10 mouse cellular contexts compared by ENCODE assay signal in the genomic region with DNA sequence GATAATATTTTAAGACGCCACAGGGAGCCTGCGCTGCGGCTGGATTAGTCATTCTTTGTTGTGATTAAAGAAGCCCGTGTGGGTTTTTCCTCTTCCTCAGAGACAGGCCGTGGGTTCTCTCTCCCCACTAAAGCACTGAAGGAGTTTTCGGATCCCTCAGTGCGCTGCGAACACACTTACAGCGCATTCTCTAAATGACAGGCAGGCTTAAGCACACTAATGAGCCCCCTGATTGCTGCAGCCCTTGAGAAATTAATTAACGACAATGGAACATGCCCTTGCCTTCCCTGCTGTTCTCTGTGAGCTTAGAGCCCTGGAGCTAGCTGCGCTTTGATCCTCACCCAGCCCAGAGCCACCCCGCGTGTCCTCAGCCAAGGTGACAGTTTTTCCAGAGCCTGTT.
DNase-seq lines count a peak whose midpoint lies in the region; ATAC-seq lines count a peak whose summit lies in the region.
"Had no signal": no experiment of that assay in that cellular context is flagged by ENCODE, and none has a peak within 500 bp of the region (broad histone marks: within the 10 kb centered on the region; RNA-seq: fewer than 3 reads in every experiment).

No protein-coding gene starts in this region.

- H3K27me3 ChIP-seq in heart, embryonic 14.5 days (ENCODE audit: control insufficient read depth, insufficient read depth, low read length): no peaks in the 10 kb centered on the region
- H3K27me3 ChIP-seq in heart, embryonic 12.5 days (replicated peaks): no peaks in the 10 kb centered on the region
- no peaks in the 10 kb centered on the region for H3K27me3 ChIP-seq in embryonic facial prominence, embryonic 11.5 days (ENCODE audit: control insufficient read depth, insufficient read depth, low read length)
- H3K27me3 ChIP-seq in hindbrain, embryonic 13.5 days: peaks cover 16% of the 10 kb centered on the region; the same call in 1 of the 2 replicates
- no peaks in the 10 kb centered on the region for H3K27me3 ChIP-seq in midbrain, embryonic 16.5 days (ENCODE audit: control insufficient read depth, insufficient read depth, low read depth, low read length)

- H3K4me2 ChIP-seq in heart, embryonic 14.5 days (ENCODE audit: low read length): peak overlapping the region; percentile 18; the same call in 1 of the 2 replicates
- no peak overlapping the region for H3K4me2 ChIP-seq in heart, embryonic 12.5 days
- H3K4me2 ChIP-seq in embryonic facial prominence, embryonic 11.5 days (ENCODE audit: low read depth, low read length): no peak overlapping the region
- peak overlapping the region; percentile 34 for H3K4me2 ChIP-seq in hindbrain, embryonic 13.5 days
- peak overlapping the region; percentile 31 for H3K4me2 ChIP-seq in midbrain, embryonic 16.5 days (ENCODE audit: low read length)

- no peak for DNase-seq in embryonic facial prominence, embryonic 11.5 days (ENCODE audit: low spot score)
- DNase-seq in cerebellum, adult 11-12 months: no peak
- DNase-seq in urinary bladder, postnatal 36 days (ENCODE audit: low spot score in 2 of 2): no peak
- DNase-seq: cerebellum, adult 8-10 months; layer of hippocampus, adult 9-11 months had no signal

- H3K9me3 ChIP-seq in heart, embryonic 14.5 days (ENCODE audit: control insufficient read depth, low read length): no peaks in the 10 kb centered on the region
- no peaks in the 10 kb centered on the region for H3K9me3 ChIP-seq in heart, embryonic 12.5 days (replicated peaks)
- H3K9me3 ChIP-seq in embryonic facial prominence, embryonic 11.5 days (replicated peaks; ENCODE audit: control insufficient read depth, low read length): no peaks in the 10 kb centered on the region
- H3K9me3 ChIP-seq in hindbrain, embryonic 13.5 days: no peaks in the 10 kb centered on the region
- H3K9me3 ChIP-seq in midbrain, embryonic 16.5 days (replicated peaks; ENCODE audit: control insufficient read depth, low read length, poor library complexity, severe bottlenecking): no peaks in the 10 kb centered on the region

- peak overlapping the region; percentile 49; the same call in 1 of the 2 replicates for H3K9ac ChIP-seq in heart, embryonic 14.5 days (ENCODE audit: low read length)
- H3K9ac ChIP-seq in heart, embryonic 12.5 days: no peak overlapping the region
- 0 out of 2 replicates have a peak overlapping the region, but pooled peaks have one; percentile 13 for H3K9ac ChIP-seq in embryonic facial prominence, embryonic 11.5 days (replicated peaks; ENCODE audit: low read length)
- H3K9ac ChIP-seq in hindbrain, embryonic 13.5 days: peak overlapping the region; percentile 56; the same call in 1 of the 2 replicates
- H3K9ac ChIP-seq in midbrain, embryonic 16.5 days (ENCODE audit: low read depth, low read length): peak overlapping the region; percentile 34; the same call in 1 of the 2 replicates

- peaks cover 4 to 9% of the 10 kb centered on the region in 2 experiments; a peak in 3 of 4 replicates for H3K4me1 ChIP-seq in heart, embryonic 14.5 days (ENCODE audit: control insufficient read depth in 2 of 2, insufficient read depth in 2 of 2, low read length in 2 of 2)
- peaks cover 8% of the 10 kb centered on the region for H3K4me1 ChIP-seq in heart, embryonic 12.5 days (replicated peaks)
- H3K4me1 ChIP-seq in embryonic facial prominence, embryonic 11.5 days (ENCODE audit: control insufficient read depth, insufficient read depth, low read length): no peaks in the 10 kb centered on the region
- H3K4me1 ChIP-seq in hindbrain, embryonic 13.5 days (replicated peaks): peaks cover 18% of the 10 kb centered on the region
- H3K4me1 ChIP-seq in midbrain, embryonic 16.5 days (ENCODE audit: control insufficient read depth, insufficient read depth, low read length): peaks cover 14% of the 10 kb centered on the region

- WGBS in heart, embryonic 14.5 days: 38% methylated on average over 13 of the region's 13 CpGs
- 41% methylated on average over 13 of the region's 13 CpGs for WGBS in heart, embryonic 12.5 days
- 14% methylated on average over 13 of the region's 13 CpGs for WGBS in embryonic facial prominence, embryonic 11.5 days
- 19% methylated on average over 13 of the region's 13 CpGs for WGBS in hindbrain, embryonic 13.5 days
- 8% methylated on average over 13 of the region's 13 CpGs for WGBS in midbrain, embryonic 16.5 days

- 0 out of 4 replicates have a peak overlapping the region, but pooled peaks of 1 of the 2 experiments have one; percentile 15 for H3K27ac ChIP-seq in heart, embryonic 14.5 days (replicated peaks in 1 of 2; ENCODE audit: control insufficient read depth in 1 of 2, insufficient read depth in 1 of 2, low read depth in 2 of 2, low read length in 2 of 2)
- H3K27ac ChIP-seq in heart, embryonic 12.5 days (ENCODE audit: poor library complexity, severe bottlenecking): no peak overlapping the region
- no peak overlapping the region for H3K27ac ChIP-seq in embryonic facial prominence, embryonic 11.5 days (replicated peaks; ENCODE audit: low read depth, low read length)
- peak overlapping the region; percentile 76 for H3K27ac ChIP-seq in hindbrain, embryonic 13.5 days
- peak overlapping the region; percentile 60 for H3K27ac ChIP-seq in midbrain, embryonic 16.5 days (ENCODE audit: low read length)

- ATAC-seq in heart, embryonic 14.5 days (ENCODE audit: insufficient number of reproducible peaks, insufficient read depth, low FRiP score, low read depth): no peak
- no peak for ATAC-seq in heart, embryonic 12.5 days (ENCODE audit: insufficient number of reproducible peaks, low FRiP score)
- ATAC-seq in embryonic facial prominence, embryonic 11.5 days (replicated peaks; ENCODE audit: insufficient number of reproducible peaks, low FRiP score, low TSS enrichment, low read depth): peak; percentile 35
- peak; percentile 69 for ATAC-seq in hindbrain, embryonic 13.5 days (ENCODE audit: low FRiP score)
- ATAC-seq in midbrain, embryonic 16.5 days: peak; percentile 70
- no peak for ATAC-seq in megakaryocyte, adult 5-6 weeks (ENCODE audit: poor library complexity, severe bottlenecking)

- no peaks in the 10 kb centered on the region for H3K36me3 ChIP-seq in heart, embryonic 14.5 days (ENCODE audit: control insufficient read depth, insufficient read depth, low read length)
- no peaks in the 10 kb centered on the region for H3K36me3 ChIP-seq in heart, embryonic 12.5 days
- H3K36me3 ChIP-seq in embryonic facial prominence, embryonic 11.5 days (replicated peaks; ENCODE audit: control insufficient read depth, insufficient read depth, low read depth, low read length): no peaks in the 10 kb centered on the region
- H3K36me3 ChIP-seq in hindbrain, embryonic 13.5 days: no peaks in the 10 kb centered on the region
- no peaks in the 10 kb centered on the region for H3K36me3 ChIP-seq in midbrain, embryonic 16.5 days (ENCODE audit: control insufficient read depth, insufficient read depth, low read length)

- no peak overlapping the region for H3K4me3 ChIP-seq in heart, embryonic 14.5 days (ENCODE audit: control insufficient read depth in 1 of 2, insufficient read depth in 1 of 2, low read depth in 1 of 2, low read length in 2 of 2)
- H3K4me3 ChIP-seq in heart, embryonic 12.5 days: no peak overlapping the region
- no peak overlapping the region for H3K4me3 ChIP-seq in embryonic facial prominence, embryonic 11.5 days (ENCODE audit: low read depth, low read length)
- H3K4me3 ChIP-seq in hindbrain, embryonic 13.5 days: no peak overlapping the region
- H3K4me3 ChIP-seq in midbrain, embryonic 16.5 days (ENCODE audit: low read depth, low read length): no peak overlapping the region

Comparison
In these comparisons a context has a peak if more than half of its experiments do, and no peak if none do; other contexts are left out.
1. H3K4me2 ChIP-seq: peak in heart, embryonic 14.5 days (single experiment), hindbrain, embryonic 13.5 days (single experiment) and midbrain, embryonic 16.5 days (single experiment); none in heart, embryonic 12.5 days (single experiment) and embryonic facial prominence, embryonic 11.5 days (single experiment).
2. ATAC-seq: peak in embryonic facial prominence, embryonic 11.5 days (single experiment), hindbrain, embryonic 13.5 days (single experiment) and midbrain, embryonic 16.5 days (single experiment); none in heart, embryonic 14.5 days (single experiment), heart, embryonic 12.5 days (single experiment) and megakaryocyte, adult 5-6 weeks (single experiment).
3. H3K27ac ChIP-seq: peak in hindbrain, embryonic 13.5 days (single experiment) and midbrain, embryonic 16.5 days (single experiment); none in heart, embryonic 12.5 days (single experiment) and embryonic facial prominence, embryonic 11.5 days (single experiment).